Mouse (Mus musculus): ENCODE data around the gene Ppp6r2.

Ppp6r2 gene

GRCm38 (mm10) chr15:89309962-89310498 lies 98.7 kb downstream of the Ppp6r2 start:
- DNase-seq (ENCODE audit: low spot score): peak; percentile 80

GRCm38 (mm10) chr15:89313359-89313758 lies 102.0 kb downstream of the Ppp6r2 start:
- DNase-seq (ENCODE audit: low spot score): no peak

- DNase-seq (ENCODE audit: low spot score): no peak
Observed at GRCm38 (mm10) chr15:89314107-89314506, 102.8 kb downstream of the Ppp6r2 start.

GRCm38 (mm10) chr15:89314511-89315189 lies 103.3 kb downstream of the Ppp6r2 start:
- DNase-seq (ENCODE audit: low spot score): no peak

GRCm38 (mm10) chr15:89315190-89315731 lies 103.9 kb downstream of the Ppp6r2 start, which contains the start of gene Sbf1:
Gene Sbf1, minus strand, starts transcription at chr15:89315311.
- peak; percentile 99 for DNase-seq (ENCODE audit: low spot score)

GRCm38 (mm10) chr15:89316146-89316545 lies 104.8 kb downstream of the Ppp6r2 start:
- no peak for DNase-seq (ENCODE audit: low spot score)

- DNase-seq (ENCODE audit: low spot score): no peak
Observed at GRCm38 (mm10) chr15:89321264-89321663, 109.9 kb downstream of the Ppp6r2 start.

- no peak for DNase-seq (ENCODE audit: low spot score)
Observed at GRCm38 (mm10) chr15:89322670-89323522, 111.5 kb downstream of the Ppp6r2 start, which contains the start of gene Adm2. Gene Adm2, plus strand, starts transcription at chr15:89322720.

- DNase-seq (ENCODE audit: low spot score): no peak
Observed at GRCm38 (mm10) chr15:89323656-89324055, 112.3 kb downstream of the Ppp6r2 start.

GRCm38 (mm10) chr15:89326441-89326840 lies 115.1 kb downstream of the Ppp6r2 start:
- DNase-seq (ENCODE audit: low spot score): no peak

- no peak for DNase-seq (ENCODE audit: low spot score)
Observed at GRCm38 (mm10) chr15:89334271-89334670, 122.9 kb downstream of the Ppp6r2 start, which contains the start of gene Miox. Gene Miox, plus strand, starts transcription at chr15:89334398.

GRCm38 (mm10) chr15:89334774-89335537 lies 123.6 kb downstream of the Ppp6r2 start:
- no peak for DNase-seq (ENCODE audit: low spot score)

GRCm38 (mm10) chr15:89336422-89336821 lies 125.1 kb downstream of the Ppp6r2 start:
- no peak for DNase-seq (ENCODE audit: low spot score)
